Mouse (Mus musculus) MEL-GATA-1-ER (cell line): Measurements from ENCODE around the gene Wdr47.
"Not testable (repeated sequence)": the region's sequence is repeated elsewhere in the genome, so short reads cannot be mapped to it uniquely, and the experiment has no call there.

ENCODE experiments used
- DNase-seq: peaks from one replicate; pipeline ENCODE4 v3.0.0-alpha.2; 2012; ENCODE audit warnings: low read depth; ENCODE audit errors: extremely low read depth

Gene Wdr47

DNA sequence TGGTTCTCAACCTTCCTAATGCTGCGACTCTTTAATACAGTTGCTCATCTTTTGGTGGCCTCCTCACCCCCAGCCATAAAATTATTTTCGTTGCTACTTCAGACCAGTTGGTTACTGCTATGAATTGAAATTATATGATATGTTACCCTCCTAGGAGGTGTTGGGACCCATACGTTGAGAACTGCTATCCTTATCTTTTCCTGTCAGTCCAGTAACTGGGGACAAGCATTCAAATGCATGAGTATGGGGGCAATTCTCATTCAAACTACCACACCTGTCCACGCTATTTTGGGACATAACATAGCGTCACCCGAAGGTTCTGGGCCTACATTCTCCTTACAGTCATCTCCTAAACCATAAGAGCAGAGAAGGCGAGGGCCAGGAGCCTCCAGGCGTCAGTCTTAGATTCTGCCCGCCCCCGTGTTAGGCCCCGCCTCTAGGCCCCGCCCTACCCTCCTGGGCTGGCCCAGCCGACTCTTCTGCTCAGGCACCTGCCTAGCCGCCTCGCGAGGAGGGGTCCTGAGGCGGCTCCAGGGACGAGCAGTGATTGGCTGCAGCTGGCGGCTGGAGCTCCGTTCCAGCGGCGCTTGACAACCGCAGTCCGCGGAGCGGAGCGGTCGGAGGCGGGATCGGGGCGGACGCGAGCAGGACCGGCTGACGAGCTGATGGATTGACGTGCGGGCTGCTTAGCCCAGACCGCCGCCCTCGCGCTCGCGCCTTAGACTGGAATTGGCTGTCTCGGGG, at the start of gene Wdr47:
Wdr47 (plus strand) TSS at position 494 of the 744 bp plus-strand sequence.
- DNase-seq, result peak; percentile 88

DNA sequence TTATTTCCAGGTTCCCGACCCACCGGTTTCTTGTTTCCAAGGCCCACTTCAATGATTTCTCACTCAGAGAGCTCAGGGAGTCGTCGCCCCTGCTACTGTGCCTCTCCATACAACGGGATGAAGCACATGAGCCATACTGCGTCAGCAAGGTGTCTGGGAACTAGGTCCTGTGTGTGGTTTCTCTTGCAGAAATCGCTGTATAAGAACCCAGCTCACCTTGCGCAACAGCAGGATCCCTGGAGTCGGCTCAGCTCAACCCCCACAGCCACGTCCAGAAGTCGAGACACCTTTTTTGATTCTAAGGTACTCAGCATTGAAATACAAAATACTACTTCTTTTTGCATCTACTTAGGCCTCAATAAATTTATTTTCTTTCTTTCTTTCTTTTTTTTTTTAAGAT, 48.8 kb upstream of the Wdr47 start:
- DNase-seq, result no peak

DNA sequence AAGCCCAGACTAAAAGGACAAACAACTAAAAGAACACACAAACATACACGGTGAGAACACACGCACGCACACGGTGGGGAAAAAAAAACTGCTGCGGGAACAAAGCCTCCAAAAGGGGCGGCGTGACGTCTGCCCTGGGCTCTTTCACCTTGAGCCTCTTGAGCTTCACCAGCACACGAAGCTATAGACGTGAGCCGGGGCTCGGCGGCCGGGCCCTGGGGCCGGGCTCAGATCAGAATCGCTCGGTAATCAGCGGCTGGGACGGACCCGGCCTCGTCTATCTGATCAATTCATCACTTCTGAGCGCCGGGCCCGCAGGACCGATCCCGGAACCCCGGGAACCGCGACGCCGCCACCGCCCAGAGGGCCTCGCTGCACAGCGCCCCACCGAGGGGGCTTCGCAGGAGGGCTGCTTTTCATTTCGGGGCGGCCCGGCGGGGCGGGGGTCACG, 36.9 kb upstream of the Wdr47 start:
- DNase-seq, result no peak

DNA sequence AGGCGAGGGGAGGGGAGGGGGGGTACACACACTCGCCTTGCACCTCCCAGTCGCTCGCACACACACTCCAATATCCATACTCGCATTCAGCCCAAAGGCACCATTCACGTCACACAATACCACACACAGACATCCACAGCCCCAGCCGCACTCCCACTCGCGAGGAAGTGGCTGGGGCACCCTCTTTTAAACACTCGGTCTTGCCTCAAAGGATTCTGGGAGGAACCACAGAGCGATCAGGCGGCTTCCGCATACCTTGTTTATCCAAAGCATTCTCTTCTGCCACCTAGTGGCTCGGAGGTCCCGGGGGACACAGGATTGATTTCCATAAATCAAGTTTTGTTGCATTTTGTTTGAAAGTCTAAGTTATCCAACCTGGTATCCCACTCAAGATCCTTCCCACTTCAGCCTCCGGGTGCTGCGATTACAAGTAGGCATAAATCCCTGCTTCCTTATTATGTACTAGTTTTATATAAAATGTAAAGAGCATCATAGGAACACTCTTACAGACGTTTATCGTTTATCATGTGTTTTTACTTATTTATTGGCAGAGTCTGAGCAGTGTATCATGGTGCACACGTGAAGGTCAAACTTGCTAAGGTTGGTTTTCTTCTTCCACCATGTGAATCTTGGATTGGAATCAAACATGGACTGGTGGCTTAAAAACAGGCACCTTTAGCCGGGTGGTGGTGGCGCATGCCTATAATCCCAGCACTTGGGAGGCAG, 36.3 kb upstream of the Wdr47 start:
- DNase-seq, result peak; percentile 97

DNA sequence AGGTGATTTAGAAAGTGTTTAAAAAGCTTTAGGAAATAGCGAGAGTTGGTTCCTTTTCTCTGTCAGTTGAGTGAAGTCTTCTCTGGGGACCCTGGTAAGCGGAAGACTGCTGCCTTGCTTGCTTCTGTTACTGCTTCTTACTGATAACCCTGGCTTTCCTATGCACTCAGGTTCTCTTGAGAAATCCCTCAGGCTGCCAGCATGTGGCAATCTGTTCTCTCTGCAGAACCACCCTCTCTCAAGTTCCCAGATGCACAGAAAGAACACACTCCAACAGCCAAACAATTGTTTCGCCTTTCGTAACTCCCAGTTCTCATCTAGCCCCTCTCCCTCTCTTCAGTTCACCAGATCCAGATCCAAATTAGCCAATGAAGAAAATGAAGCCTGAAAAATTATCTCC, 33.2 kb upstream of the Wdr47 start:
- DNase-seq, result no peak

DNA sequence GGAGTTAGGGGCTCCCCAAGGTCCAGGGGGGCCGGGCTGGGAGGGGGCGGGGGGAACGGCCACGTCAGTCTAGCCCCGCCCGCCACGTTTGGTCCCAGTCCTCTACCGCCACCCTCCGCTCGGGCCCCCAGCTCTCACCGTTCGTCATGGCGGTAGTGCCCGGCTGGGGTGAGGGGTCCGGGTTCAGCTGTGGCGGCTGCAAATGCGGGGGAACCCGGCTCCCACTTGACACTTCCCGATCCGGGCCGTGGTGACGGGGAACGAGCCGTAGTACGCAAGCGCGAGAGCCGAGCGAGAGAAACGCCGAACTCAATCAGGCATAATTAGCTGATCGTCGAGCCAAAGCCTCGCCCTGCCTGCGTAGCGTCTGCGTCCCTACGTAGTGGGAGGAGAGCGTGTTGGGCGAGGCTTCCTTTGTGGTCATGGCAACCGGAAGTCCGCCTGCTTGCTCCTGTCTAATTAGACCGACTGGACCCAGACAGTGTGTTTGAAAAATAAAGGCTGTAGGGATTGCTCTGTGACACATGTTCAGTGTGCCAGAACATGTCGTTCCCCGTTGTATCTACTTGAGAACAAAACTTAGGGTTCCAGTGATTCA, 28.8 kb upstream of the Wdr47 start, which contains the start of gene Tmem167b:
Tmem167b (minus strand) TSS at position 334 of the 598 bp plus-strand sequence.
- peak; percentile 100 for DNase-seq

DNA sequence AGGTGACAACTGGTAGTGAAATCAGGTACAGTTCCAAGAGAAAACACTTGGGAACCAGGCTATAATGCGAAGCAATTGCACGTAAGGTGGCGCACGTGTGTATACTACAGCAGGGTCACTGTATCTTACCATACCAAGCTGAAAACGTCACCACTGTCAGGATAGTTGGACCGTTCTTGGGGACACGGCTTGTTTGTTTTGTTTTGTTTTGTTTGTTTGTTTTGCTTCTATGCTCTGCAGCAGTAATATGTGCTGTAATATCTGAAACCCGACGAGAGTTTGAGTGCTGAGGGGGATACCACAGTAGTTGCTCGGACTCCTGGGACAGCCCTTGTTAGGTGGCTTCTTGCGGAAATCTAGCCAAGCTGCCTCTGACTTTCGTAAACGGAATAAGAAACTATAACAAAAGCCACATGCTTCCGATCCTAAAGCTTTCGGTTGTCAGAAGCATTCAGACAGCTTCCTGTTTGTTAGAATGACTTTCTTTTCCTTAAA, 28.3 kb upstream of the Wdr47 start:
- DNase-seq, result peak; percentile 54

DNA sequence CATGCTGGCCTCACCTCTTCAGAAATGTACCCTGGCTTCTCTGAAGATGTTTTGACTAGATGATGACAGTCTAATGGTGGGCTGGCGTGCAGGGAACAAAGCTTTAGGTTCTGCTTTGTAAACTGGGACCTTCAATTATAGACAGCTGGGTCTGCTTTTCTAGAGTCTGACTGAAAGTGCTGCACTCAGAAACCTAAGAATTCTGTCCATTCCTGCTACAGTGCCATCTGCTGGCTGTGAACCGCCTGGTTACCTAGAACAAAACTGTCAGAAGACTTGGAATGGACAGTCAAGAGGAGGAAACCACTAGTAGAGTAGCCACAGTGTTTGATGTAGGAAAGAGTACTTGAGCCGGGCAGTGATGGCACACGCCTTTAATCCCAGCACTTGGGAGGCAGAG, 27.8 kb upstream of the Wdr47 start:
- peak; percentile 89 for DNase-seq

DNA sequence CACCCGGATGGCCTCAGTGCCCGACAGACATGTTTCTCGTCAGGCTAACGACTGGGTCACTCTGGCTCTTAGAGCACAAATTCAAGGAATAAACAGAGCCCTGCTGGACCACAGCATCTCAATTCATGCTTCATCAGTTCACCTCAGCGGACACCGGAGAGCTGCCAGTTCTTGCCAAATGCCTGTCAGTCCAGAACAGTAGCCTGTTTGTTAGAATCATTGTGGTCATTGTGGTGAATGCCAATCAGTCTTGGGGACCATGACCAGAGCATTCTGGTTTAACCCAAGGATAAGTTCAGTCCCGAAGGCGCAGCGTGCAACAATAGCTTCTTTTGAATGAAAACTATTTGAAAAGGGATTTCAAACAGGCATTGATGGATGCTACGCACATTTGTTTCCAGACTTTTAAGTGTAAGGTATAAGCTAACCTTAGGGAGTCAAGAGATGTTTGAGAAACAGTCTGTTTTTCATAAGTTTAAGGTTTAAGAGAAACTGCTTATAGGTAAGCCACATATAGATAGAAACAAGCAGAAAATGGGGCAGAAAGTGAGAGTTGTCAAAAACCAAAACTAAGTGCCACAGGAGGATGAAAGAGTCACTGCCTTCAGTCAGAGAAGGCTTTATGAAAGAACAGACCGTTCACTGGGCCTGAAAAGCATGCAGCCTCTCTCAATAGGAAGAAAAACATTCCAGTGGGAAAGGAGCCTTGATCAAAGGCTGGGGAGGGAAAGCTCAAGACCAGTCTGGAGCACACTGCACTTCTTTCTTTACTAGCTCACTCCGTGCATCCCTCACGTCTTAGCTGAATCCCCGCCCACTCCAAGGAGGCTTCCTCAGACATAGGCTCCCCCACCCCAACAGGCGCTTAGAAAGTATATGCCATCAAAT, 22.8 kb upstream of the Wdr47 start:
- DNase-seq, result no peak

DNA sequence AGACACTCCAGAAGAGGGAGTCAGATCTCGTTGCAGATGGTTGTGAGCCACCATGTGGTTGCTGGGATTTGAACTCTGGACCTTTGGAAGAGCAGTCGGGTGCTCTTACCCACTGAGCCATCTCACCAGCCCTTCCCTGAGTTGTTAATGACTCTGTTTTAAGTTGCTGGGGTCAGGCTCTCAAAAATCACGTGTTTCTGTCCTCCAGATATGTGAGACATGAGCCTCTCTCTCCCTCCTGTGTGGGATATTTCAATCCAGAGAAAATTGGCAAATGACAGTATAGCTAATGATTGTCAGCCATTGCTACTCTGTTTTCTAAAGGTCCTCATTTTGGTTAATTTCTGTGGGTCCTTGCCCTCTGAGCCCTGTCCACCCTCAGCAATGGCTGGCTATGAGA, 21.4 kb upstream of the Wdr47 start:
- not testable (repeated sequence) for DNase-seq

DNA sequence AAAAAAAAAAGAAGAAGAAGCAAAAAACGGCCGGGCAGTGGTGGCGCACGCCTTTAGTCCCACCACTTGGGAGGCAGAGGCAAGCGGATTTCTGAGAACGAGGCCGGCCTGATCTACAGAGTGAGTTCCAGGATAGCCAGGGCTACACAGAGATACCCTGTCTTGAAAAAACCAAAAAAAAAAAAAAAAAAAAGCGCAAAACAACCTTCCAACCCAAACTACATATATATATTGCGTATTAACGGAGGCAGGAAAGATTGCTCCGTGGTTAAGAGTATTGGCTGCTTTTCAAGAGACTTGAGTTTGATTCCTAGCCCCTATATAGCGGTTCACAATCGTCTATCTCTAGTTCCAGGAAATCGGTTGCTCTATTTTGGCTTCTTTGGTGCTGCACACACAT, 20.3 kb upstream of the Wdr47 start:
- no peak for DNase-seq

DNA sequence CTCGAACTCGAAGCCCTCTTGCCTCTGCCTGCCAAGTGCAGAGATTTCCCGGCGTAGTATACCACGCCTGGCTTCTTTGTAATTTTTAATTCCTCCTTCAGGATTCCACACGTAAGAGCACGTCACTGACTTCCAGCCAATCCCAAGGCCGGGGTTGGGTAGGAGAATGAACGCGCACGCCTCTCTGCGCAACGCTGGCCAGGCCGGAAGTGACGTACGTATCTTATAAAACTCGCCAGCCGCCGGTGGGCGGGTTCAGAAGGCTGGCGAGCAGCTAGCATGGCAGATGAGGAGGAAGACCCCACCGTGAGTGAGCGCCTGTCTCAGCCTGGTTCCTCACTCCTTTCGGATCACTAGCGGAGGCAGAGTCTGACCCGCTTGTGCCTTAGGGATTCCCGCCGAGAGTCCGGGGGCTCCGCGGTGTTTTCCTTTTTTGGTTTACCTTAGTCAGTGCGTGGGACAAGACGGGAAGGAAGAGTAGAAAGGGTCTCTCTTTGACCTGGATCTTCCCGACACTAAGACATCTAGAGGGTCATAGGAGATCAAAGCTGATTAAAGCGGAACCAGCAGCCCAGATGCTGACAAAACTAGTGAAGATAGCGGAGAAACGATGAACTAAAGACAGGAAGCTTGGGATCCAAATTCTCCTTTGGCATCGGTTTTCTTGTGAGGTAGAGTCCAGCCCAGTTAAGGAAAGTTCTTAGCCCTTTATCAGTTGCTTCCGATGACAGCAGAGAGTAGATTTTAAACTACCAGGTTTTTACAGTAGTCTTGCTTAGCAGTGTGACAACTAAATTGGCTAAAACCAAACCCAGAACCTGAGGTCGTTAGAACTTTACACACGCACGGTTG, 19.4 kb upstream of the Wdr47 start, which contains the start of gene Taf13:
Taf13 (plus strand) TSS at position 256 of the 852 bp plus-strand sequence.
- DNase-seq, result peak; percentile 99

DNA sequence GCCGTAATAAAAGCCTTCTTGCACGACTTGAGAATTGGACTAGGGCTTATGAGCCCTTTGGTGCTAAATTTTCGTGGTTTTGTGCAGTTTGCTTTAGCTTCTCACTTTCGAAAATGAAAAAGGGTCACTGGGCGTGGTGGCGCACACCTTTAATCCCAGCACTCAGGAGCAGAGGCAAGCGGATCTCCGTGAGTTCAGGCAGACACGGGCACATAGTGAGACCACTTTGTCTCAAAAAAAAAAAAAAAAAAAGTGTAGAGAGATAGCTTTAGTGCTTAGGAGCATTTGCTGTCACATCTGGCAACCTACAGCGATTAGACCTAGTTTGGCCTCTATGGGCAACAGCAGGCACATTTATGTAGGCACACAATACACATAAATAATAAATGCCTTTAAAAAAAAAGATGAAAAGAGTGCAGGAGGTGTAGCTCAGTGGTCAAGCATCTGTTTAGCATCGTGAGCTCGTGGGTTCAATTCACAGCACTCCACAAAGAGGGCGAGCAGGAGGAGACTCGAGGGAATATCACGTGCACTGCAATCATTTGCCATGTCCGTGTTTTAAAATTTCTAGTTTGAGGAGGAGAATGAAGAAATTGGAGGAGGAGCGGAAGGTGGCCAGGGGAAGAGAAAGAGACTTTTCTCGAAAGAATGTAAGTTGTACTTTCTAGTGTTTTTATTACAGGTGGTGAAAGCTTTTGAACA, 18.6 kb upstream of the Wdr47 start:
- no peak for DNase-seq

DNA sequence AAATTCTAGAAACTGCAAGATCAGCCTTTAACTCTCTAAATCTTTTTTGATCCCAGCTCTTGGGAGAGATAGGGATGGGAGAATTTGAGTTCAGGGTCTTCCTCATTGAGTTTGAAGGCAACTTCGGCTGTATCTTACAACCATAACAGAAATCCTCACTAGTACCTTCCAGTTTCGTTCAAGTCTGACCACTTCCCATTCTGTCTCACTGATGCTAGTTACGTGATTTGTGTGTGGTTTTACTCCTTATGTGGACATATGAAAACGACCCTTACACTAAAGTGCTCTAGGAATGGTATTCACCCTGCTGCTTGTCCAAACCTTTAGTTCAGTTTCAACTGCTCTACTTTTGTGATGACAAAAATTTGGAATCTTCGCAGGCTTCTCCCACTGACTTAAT, 17.1 kb upstream of the Wdr47 start:
- no peak for DNase-seq

DNA sequence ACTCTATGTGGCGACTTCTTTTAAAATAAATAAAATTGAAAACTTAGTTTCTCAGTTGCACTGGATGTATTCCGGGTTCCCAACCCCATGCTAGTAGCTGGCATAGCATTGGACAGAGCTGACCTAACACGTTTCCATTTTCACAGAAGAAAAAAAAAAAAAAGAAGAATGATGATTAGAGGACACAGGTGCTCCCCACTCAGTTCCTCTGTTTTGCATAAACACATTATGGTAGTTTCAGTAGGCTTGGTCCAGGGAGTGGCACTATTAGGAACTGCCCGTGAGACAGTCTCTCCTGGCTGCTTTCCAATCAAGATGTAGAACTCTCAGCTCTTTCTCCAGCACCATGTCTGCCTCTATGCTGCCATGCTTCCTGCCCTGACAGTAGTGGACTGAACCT, 6.5 kb upstream of the Wdr47 start:
- no peak for DNase-seq

DNA sequence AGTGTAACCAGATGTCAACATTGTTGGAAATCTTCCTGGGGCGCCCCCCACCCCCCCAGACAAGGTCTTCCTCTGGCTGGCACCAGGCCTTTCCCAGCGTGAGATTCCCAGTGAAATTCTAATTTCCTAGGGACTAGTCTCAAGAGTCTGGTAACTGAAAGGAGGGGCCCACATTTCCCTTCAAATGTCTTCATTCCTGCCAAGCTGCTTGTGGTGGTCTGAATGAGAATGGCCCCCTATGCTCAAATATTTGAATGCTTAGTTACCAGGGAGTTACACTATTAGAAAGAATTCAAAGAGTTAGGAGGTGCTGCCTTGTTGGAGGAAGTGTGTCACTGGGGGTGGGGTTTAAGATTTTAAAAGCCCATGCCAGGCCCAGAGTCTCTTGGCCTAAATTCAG, 2.6 kb upstream of the Wdr47 start:
- DNase-seq, result no peak

DNA sequence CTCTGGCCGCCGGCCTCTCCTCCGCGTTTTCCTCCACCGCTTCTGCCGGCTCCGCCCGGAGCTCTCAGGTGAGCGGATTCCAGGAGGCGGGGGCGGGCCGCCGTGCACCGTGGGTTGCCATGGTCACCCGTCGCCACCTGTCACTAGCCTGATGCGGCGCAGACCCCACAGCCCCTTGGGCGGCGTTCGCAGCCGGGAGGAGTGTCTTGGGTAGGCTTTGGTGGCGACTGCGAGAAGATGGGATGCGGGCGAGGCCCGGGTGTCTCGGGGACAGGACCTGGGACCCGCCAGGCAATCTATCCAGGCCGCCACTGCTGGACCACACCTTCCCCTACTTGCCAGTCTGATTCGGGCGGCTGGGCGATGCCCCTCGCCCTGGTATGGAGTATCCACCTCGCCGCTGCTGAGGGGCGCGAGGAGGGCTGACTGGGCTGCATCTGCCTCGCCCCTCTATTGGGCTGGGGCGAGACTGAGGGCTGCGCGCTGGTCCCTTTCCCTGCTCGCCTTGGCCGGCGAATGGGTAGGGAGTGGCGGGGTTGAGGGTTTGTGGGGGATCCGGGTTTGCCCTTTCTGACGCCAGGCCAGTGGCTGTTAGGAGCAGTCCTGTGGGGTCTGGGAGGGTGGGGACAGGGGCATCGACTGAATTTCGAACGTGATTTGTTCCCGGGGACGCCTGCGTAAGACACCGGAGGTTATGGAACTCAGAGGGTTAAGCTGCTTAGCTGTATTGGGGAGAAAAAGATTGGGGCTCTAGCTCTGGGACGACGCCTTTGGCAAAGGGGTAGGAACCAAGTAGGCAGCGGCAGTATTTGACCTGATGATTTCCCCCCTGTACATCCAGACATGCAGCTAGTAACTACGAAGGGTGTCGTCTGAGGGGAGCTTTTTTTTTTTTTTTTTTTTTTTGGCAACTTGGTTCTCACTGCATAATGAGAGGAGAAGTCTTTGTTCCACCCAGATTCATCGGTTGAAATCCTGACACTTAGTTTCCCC, 747 bp downstream of the Wdr47 start:
- DNase-seq, result peak; percentile 21

DNA sequence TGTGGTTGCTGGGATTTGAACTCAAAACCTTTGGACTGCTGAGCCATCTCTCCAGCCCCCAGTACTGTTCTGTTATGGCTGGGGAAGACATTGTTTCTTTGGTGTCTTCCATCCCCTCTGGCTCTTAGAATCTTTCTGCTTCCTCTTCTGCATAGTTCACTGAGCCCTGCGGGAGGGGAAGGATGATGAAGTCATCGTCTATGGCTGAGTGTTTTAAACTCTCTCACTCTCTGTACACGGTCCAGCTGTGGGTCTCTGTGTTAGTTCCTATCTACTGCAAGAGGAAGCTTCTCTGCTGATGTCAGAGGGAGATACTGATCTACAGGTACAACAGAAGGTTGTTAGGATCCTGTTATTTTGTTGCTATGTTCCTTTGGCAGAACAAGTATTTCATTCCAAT, 17.8 kb downstream of the Wdr47 start:
- DNase-seq, result no peak
